Mouse (Mus musculus) monocyte, adult 5-6 weeks (primary cell): Measurements from ENCODE around the gene Marveld3. TPM values are rescaled to one million over a fixed set of nuclear protein-coding genes. Genes with fewer than 3 reads are reported as not detected.

Source experiments
- ATAC-seq: fragments of 153-309, 156-312 bp; replicated peaks from 2 replicates; pipeline ENCODE4 v1.8.0; 2017; ENCODE audit warnings: mild to moderate bottlenecking; ENCODE audit not compliant: low TSS enrichment, insufficient number of reproducible peaks, severe bottlenecking, poor library complexity, low FRiP score
- total RNA-seq: library from RNA; stranded (forward); fragments of 200-1000, 200-491, 200-594 nt; gene quantifications from 3 replicates; pipeline ENCODE4 v1.2.3, GENCODE M21; 2017

Gene Marveld3
- total RNA-seq, 1 experiment from 2014 or later: not detected

DNA sequence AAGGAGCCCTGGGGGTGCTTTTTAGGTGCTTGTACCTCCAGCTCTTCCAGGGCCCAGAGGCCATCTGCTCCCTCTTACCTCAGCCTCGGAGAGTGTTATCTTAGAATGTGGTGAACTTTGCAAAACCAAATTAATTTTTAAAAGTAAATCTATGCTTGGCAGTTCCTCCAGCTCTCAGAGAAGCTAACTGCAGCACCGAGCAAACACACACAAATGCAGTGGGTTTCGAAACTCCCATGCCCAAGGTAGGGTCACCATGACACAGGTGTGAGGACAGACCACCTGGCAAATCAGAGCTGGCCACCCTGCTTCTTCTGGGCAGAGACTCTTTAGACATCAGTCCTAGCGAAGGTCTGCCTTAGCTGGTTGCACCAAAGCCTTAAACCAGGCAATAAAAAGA, 10.9 kb upstream of the Marveld3 start:
- ATAC-seq: no peak

DNA sequence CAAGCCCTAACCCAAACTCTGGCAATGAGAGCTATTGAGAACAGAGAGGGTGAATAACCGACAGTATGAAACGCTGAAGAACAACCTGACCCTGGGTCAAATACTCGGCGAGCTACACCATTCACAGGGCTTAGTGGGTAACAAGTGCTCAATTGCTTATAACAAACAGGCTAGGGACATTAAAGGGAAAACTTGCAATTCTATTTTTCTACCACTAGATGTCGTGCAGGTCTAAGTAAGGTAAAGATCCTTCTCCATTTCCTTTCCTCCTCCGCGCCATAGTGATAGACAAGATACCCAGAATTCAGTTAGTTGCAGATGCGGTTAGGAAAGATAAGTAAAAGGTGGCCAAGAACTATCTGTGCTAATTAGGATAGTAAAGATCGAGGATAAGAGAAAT, 8.3 kb upstream of the Marveld3 start:
- ATAC-seq: 0 out of 2 replicates have a peak, but pooled peaks have one; percentile 47

DNA sequence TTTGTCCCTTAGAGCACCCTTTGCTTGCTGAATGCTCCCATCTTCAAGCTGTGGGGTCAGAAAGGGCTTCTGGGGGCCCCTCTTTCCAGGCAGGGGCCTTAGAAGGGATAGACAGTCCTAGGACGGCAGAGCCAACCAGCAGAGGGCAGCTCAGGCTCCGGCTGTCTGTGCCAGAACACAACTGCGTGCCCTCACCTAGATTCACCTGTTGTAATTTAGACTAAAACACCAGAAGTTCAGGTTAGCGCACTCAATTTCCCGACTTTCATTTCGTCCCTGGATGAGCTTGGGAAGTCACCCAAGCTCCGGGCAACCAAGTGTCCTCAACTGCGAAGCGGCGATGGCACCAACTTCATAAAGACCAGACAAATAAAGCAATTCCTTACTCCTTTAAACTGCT, 6.8 kb upstream of the Marveld3 start:
- no peak for ATAC-seq

DNA sequence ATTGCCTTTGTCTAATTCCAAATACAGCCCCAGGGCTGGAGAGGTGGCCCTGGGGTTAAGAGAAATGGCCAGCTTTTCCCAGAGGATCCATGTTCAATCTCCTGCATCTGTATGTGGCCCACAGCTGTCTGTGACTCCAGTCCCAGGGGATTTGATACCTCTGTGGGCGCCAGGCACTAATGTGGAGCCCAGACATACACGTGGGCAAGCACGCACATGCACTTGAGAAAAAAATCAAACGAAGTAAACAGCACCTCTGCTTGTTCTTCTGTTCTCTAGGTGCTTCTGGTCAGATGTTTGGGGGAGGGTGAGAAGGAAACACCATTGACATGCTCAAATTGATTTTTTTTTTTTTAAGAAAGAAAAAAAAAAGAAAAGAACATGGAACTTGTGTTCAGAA, 2.1 kb upstream of the Marveld3 start:
- no peak for ATAC-seq

DNA sequence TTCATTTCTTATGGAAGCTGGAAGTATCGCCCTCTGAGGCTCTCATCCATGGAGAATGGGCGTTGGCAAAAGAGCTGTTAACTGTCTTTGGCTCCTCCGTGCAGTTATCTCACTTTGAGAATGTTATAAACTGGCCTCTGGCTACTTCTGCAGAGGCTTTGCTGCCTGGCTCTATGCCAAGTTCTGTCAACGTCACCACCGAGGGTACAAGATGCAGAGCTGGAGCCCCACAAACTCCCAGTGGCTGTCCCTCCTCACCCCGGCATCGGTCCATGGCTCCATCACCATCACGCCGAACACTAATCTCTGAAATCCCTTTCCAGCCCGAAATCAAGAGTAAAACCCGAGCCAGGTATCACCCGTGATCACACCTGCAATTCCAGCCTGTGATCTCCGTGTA, 1.4 kb upstream of the Marveld3 start:
- ATAC-seq: no peak

DNA sequence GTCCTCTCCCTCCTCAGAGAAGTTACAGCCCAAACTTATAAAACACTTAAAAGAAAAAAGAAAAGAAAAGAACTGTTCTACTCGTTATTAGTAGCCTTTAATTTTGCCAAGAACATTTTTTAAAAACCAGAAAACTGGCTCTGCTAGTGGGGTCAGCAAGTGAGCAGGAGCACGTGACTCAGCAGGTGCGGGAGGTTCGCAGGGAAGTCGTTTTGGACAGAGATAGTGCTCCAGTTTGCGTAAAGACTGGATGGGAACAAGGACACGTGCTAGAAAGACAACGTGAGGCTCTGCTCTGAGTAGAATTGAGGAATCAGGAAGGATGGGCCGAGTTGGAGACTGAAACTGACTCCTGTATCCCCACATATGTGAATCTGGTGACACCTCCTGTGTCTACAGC, 893 bp upstream of the Marveld3 start:
- no peak for ATAC-seq

DNA sequence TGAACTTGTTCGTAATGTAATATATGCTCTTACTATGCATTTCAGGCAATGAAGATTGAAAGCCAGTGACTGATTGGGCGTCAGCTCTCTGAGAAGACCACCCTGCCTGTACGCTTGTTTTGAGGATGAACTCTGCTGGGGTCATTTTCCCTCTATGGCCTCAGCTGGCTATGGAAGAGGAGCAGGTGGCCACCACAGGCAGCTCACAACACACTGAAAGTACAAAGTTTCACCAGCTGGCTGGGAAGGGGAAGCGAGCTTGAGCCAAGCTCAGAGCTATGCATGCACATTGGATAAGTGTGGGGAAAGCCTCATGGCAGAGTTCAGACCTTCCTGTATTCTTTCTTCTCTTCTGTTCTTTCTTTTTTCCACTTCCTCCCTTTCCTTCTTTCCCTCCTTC, 2.9 kb downstream of the Marveld3 start:
- no peak for ATAC-seq

DNA sequence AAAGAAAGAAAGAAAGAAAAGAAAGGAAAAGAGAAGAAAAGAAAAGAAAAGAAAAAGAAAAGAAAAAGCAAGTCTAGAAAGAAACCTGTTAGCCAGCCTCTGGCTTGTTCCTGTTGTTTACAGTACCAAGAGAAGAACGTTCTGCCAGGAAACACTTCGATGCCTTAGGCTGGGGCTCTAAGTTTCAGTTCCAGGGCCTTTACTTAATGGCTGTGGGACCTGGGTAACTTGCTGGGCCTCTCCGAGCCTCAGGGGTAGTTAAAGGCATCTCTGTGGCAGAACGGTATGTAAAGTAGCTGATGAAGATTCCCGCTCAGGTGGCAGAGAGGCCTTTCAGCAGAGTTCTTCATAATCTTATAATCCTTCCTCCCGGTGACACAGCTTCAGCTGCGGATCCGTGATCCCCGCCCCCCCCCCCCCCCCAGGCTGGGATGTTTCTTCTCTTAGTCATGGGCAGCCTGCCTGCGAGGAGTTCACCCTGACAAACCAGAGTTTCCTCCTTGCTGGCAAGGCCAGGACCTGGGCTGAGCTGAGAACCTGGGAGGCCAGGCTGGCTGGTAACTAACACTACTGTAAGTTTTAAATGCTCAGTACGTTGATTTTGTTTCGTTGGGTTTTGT, 3.9 kb downstream of the Marveld3 start:
- ATAC-seq: no peak

DNA sequence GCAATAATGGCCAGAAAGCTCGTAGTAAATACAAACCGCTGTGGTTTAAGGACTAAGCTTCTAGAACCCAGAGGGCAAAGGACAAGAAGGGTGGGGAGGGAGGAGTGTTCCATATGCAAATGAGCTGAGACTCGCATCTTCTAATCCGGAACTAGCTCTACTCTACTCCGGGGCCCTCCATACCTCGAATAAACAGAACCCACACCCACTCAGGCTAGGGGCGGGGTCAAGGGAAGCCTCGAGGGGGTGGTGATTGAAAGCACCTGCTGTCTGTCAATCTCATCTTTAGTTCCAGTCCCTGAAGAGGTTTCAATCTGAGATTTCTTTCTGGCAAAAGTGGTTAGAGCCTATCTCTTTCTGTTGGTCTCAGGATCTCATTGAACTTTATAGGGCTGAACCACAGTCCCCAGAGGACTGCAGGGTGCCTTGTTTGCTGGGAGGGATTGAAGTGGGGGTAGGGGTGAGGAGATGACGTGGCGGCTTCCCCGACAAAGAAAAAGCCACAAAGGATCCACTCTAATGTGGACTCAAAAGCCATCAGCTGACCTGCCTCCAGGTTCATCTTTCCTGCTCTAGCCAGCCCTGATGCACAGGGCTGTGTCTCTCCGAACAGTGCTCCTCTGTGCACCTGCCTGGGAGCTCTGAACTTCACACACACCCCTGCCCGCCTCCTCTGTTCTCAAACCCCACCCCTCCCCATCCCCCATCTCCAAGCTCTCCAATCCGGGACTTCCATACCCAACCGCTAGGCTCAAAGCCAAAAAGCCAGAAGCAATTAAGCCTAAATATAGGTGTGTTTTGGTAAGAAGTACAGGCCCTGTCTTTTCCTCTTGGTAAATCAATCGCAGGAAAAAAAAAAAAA, 4.6 kb downstream of the Marveld3 start:
- ATAC-seq: no peak

DNA sequence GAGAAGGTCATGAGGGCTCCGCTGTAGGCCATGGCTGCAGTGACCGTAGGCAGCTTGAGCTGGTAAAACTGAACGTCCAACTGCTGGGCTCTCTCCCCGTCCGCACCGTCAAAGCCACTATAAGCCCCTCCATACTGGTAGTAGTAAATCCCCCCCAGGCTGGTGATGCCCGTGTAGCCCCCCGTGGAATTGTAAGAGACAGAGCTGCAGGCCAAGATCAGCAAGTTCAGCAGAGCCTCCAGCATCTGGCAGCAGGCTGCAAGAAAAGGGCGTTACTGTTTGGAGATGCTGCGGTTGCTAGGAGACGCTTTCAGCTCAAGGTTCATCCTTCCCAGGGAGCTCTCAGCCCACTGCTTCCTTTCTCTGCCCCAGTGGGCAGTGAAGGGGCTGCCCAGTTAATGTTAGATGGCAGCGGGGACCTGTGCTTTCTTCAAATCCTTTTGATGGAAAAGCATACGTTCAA, 7.5 kb downstream of the Marveld3 start:
- no peak for ATAC-seq

DNA sequence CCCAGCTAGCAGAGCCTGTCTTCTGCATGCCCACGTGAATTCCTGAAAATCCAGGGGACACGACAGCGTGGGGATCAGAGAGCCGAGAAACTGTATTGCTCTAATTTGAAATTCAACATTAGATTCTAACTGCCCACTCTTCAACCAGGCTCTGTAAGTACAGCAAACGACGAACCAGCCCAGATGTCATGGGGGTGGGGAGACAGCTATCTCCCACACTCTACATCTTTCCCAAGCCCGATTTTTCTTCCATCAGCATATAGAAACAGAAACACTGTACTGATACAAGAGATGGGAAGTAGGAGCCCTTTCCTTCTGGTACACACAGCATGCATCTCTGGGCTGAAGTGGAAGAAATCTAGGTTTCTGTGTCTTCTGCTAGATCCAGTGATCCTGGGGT, 9.8 kb downstream of the Marveld3 start:
- no peak for ATAC-seq

DNA sequence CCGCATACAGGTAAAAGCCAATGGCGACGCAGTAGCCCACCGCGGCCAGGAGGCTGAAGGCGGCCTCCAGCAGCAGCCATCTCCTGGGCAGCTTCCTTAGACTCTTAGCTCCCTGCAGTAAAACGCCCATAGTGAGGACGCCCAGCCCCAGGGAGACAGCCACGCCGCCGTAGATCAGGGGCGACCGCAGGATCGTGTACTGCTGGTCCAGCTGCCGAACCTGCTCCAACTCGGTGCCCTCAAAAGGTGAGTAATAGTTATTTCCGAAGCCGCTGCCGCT, 13.8 kb downstream of the Marveld3 start:
- ATAC-seq: no peak

DNA sequence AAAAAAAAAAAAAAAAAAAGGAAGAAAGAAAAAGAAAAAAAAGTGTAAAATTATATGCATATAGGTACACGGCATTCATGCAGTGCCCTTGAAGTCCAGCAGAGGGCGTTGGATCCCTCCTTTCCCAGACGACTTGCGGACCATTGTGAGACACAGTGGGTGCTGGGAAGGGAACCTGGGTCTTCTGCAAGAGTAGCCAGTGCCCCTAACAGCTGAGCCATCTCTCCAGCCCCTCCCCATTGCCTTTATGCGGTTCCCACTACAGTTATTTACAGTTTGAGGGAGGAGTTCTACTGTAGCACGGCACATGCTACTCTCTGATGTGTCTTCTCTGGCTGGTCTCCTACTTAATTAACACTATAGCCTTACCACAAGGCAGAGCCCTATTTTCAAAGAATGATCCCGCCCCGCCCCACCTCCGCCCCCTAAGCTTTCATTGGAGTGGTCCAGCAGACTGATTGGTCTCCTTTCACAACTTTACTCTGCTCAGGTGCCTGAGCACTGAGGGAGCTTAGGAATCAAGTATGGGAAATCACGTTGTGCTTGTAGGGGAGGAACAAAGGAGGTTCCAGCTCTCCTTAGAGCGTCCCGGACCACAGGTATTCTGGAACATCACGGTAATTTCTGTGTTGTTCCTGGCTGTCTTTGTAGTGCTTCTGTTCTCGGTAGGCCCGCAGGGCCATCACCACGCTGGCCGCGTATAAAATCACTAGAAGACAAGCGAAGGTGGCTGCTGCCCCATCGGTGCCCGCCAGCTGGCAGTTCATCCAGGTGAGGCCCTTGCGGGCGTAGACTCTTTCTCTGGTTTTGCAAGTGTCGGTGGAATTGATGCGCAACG, 14.3 kb downstream of the Marveld3 start:
- ATAC-seq: no peak

DNA sequence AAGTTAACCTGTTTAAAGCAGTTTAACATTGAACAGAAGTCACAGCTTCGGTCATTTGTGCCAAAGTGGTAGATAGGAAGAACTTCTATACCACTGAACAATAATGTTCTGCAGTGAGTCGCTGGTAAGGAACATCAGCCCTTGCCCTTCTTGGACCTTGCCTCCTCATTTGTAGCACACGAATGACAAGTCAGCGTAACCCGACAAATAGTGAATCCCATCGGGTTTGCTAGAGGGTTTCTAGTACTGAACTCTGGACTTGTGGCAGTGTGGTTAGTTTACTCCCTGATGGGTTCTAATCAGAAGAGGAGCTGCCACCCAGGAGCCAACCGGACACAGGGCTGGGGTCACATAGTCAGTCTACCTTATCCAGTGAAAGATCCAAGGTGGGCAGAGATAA, 15.7 kb downstream of the Marveld3 start:
- ATAC-seq: no peak

DNA sequence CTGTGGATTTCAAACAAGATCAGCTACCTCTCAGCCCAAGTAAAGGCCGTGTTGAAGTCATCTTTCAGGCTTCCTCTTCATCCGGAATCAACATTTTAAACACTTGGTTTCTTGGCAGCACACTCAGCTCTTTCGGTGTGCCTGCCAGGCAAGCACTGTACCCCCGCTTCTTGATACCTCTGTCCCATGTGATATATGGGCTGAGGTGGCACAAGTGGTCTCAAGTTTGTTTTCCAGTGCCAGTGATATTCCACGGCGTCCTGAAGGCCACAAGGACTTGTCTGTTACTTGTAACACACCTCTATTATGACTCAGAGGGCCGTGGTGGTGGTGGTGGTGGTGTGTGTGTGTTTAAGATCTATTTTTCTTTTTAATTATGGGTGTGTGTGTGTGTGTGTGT, 16.3 kb downstream of the Marveld3 start:
- no peak for ATAC-seq

DNA sequence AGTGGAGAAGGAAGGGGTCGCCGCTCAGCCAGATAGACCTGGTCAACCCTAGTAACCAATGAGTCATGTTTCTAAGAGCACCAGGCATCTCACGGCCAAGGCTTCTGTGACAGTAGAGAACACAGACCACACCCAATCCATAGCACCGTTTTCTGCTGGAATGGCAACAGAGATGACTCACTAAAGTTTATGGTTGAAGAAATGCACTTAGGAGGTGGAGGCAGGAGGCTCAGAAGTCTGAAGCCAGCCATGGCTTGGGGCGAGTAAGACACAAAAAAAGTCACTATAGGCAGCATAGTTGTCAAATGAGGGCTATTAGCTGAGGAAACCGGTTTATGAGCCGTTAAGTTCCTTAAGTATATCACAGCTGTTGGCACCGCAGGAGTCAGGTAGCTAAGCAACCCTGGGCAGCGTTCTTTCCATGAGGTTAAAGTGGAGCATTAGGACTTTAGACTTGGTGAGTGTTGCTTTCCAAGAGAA, 16.8 kb downstream of the Marveld3 start:
- ATAC-seq: no peak

DNA sequence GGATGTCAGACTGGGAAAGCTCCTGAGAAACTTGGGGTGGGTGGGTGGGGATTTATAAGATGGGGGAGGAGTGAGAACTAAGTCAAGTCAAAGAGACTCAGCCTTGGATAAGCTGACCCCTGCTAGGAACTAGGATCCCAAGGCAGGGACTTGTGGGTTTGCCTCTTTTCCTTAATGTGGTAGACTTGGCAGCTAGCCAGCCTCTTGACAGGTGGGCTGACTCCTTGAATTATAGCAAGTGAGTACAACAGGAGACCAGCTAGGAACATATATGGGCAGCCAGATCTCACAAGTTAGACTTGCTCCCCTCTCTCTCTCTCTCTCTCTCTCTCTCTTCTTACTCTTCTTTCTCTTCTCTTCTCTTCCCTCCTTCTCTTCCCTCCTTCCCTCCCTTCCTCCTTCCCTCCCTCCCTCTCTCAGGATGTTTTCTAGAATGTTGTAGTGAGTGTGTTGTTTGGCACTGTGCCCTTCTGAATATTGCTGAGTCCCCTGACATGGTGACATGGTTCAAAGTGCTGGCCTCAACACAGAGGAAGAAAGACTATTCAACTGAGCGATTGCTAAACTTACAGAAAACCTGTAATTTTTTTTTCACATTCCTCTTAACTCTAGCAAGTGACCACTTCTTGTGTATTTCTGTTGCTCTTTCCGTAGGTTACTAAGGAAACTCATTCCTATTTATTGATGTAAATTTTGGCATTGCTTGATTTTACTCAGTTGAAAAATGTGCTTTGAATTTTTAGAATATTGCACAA, 20.2 kb downstream of the Marveld3 start:
- ATAC-seq: no peak

DNA sequence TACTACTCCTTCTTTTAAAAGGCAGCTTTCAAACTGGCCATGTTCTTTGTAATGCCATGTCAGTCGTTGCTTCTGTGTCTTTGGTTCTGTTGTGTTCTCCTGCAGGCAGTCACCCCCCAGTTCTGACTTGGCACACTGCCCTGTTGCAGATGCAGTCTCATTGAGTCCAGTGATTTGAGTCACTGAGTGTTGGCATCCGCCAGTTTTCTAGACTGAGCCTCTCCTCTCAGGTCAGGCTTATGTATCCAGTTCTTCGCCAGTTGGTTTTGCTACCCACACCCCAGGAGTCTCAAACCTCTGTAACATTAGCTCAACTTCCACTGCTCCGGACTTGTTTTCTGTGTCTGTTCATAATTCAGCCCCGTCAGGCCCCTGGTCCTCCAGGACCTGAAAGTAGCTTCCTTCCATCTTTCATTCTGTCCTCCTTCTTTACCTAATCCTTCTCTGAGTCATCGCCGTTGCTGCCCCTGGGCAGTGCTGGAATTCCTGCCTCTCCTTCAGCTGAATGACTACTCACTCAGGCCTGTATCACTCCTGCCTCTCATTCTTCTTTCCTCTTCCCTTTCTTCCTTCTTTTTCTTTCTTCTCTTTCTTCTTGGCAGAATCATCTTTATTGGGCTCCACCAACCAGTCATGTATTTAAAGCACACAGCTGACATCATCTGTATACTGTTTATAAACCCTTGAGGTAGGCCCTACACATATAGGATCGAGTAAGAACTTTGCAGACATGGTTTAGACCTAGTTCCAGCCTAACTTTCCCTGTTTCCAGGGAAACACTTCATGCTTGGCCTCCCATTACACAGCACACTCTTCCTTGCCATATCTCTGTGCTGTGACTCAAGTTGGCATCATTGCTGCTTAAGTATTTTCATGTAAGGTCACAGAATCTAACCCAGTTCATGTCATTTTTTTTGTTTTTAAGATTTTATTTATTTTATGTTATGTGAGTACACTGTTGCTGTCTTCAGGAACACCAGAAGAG, 41.3 kb downstream of the Marveld3 start:
- no peak for ATAC-seq
